Mouse (Mus musculus) midbrain, postnatal 0 days (tissue): ENCODE results near the gene Cep128. TPM values are rescaled to one million over a fixed set of nuclear protein-coding genes. Genes with fewer than 3 reads are reported as not detected.

Experiments used
- ATAC-seq: fragments of 200-750 bp; cut with Nextera tagmentation; 2 replicates; pipeline ENCODE4 v1.8.0; 2017; ENCODE audit warnings: moderate number of reproducible peaks, mild to moderate bottlenecking, moderate TSS enrichment, moderate library complexity; ENCODE audit not compliant: low FRiP score
- DNase-seq: peaks from one replicate; pipeline ENCODE4 v3.0.0-alpha.2; 2015; ENCODE audit warnings: low spot score
- H3K27ac ChIP-seq: fragments of 300-500 bp; sonication (generic); 2 replicates; pipeline ENCODE4 v1.5.1; 2014; ENCODE audit warnings: low read depth, mild to moderate bottlenecking, low read length, mixed read lengths
- H3K27me3 ChIP-seq: fragments of 300-500 bp; sonication (generic); 2 replicates; pipeline ENCODE4 v1.6.1; 2014; ENCODE audit warnings: low read length, control low read depth, mixed read lengths; ENCODE audit not compliant: insufficient read depth
- H3K36me3 ChIP-seq: fragments of 300-500 bp; sonication (generic); 2 replicates; pipeline ENCODE4 v1.6.1; 2014; ENCODE audit warnings: low read length, control low read depth, mixed read lengths; ENCODE audit not compliant: insufficient read depth
- H3K4me1 ChIP-seq: fragments of 300-500 bp; sonication (generic); 2 replicates; pipeline ENCODE4 v1.6.1; 2014; ENCODE audit warnings: mild to moderate bottlenecking, control low read depth, antibody characterized with exemption, low read length, mixed read lengths; ENCODE audit not compliant: insufficient read depth
- H3K4me2 ChIP-seq: fragments of 300-500 bp; sonication (generic); 2 replicates; pipeline ENCODE4 v1.6.1; 2014; ENCODE audit warnings: low read depth, mild to moderate bottlenecking, low read length, mixed read lengths; ENCODE audit not compliant: poor library complexity, severe bottlenecking
- H3K4me3 ChIP-seq: fragments of 300-500 bp; sonication (generic); 2 replicates; pipeline ENCODE4 v1.5.1; 2014; ENCODE audit warnings: low read depth, mild to moderate bottlenecking, low read length, moderate library complexity
- H3K9ac ChIP-seq: fragments of 300-500 bp; sonication (generic); replicated peaks from 2 replicates; pipeline ENCODE4 v1.6.1; 2014; ENCODE audit warnings: mild to moderate bottlenecking, low read length, moderate library complexity, mixed read lengths; ENCODE audit not compliant: poor library complexity, severe bottlenecking
- H3K9me3 ChIP-seq: fragments of 300-500 bp; sonication (generic); 2 replicates; pipeline ENCODE4 v1.6.1; 2016; ENCODE audit warnings: low read length, control low read depth
- CTCF ChIP-seq: IDR thresholded peaks from 2 replicates; pipeline ENCODE4 v1.5.1; 2016; ENCODE audit warnings: antibody characterized with exemption, mild to moderate bottlenecking
- WGBS: fragments of 180-500 bp; shearing (Covaris S2); extraction: QIAGEN DNeasy Blood & Tissue Kit; methylation state at CpG from one replicate; pipeline ENCODE4 v1.1.7; 2014; 5-methylcytosine and 5-hydroxymethylcytosine counted together
- polyA plus RNA-seq: library from polyadenylated mRNA; unstranded; fragments of >200 nt; fragmentation: Nextera tagmentation; extraction: Ambion mirVana; gene quantifications from 2 replicates; pipeline ENCODE4 v1.2.1, GENCODE M21; 2015
- total RNA-seq: library from RNA; depleted of rRNA; stranded (reverse); fragments of >200 nt; gene quantifications from 2 replicates; pipeline ENCODE4 v1.2.3, GENCODE M21; 2014; rRNA removed

The Cep128 gene
- total RNA-seq, result 8.4 and 11.4 TPM in 2 replicates
- 3.0 and 3.3 TPM in 2 replicates for polyA plus RNA-seq

- H3K4me2 ChIP-seq, result peak within 1 kb of the TSS; percentile 96
- 2% methylated on average over 27 of the region's 27 CpGs for WGBS
These were observed at the start of gene Cep128, which contains the start of gene Tshr for GRCm38 (mm10) chr12:91384281-91385017. Gene Cep128 (minus strand): TSS chr12:91384409. Gene Tshr (plus strand): TSS chr12:91384563.

GRCm38 (mm10) chr12:91427129-91427528 is 42.9 kb upstream of the Cep128 start:
- no peak overlapping the region for H3K4me3 ChIP-seq
- no peaks in the 10 kb centered on the region for H3K9me3 ChIP-seq
- H3K9ac ChIP-seq, result no peak overlapping the region
- ATAC-seq (no peak), DNase-seq (no peak)
- H3K27me3 ChIP-seq, result no peaks in the 10 kb centered on the region
- TF ChIP-seq CTCF, result no peak
- H3K36me3 ChIP-seq, result no peaks in the 10 kb centered on the region
- H3K4me1 ChIP-seq, result no peaks in the 10 kb centered on the region
- 68% methylated on average over 2 of the region's 2 CpGs for WGBS
- no peak overlapping the region for H3K4me2 ChIP-seq
- no peak overlapping the region for H3K27ac ChIP-seq

More at GRCm38 (mm10) chr12:91384281-91385017, at the start of gene Cep128, which contains the start of gene Tshr:
- Histone ChIP-seq H3K36me3 (no peaks in the 10 kb centered on the region), H3K9ac (peak within 1 kb of the TSS; percentile 50), H3K4me1 (peaks cover 3% of the 10 kb centered on the region; the same call in 1 of the 2 replicates), H3K4me3 (peak within 1 kb of the TSS; percentile 61), H3K27me3 (no peaks in the 10 kb centered on the region), H3K9me3 (no peaks in the 10 kb centered on the region), H3K27ac (no peak within 1 kb of the TSS)
- no peak for TF ChIP-seq CTCF
- peak; percentile 97 for DNase-seq
- peak; percentile 100 for ATAC-seq

GRCm38 (mm10) chr12:91426499-91426898 is 42.3 kb upstream of the Cep128 start:
- no peaks in the 10 kb centered on the region for H3K36me3 ChIP-seq
- no peak overlapping the region for H3K4me2 ChIP-seq
- no peak for ATAC-seq
- H3K27me3 ChIP-seq, result no peaks in the 10 kb centered on the region
- 23% methylated on average over 4 of the region's 4 CpGs for WGBS
- no peak for DNase-seq
- H3K9me3 ChIP-seq, result no peaks in the 10 kb centered on the region
- no peak overlapping the region for H3K4me3 ChIP-seq
- no peak for TF ChIP-seq CTCF
- no peaks in the 10 kb centered on the region for H3K4me1 ChIP-seq
- H3K9ac ChIP-seq, result no peak overlapping the region
- no peak overlapping the region for H3K27ac ChIP-seq

- 68% methylated on average over 11 of the region's 11 CpGs for WGBS
- ATAC-seq, result no peak
These were observed 39.1 kb upstream of the Cep128 start for GRCm38 (mm10) chr12:91423125-91423820.

GRCm38 (mm10) chr12:91421272-91421671 is 37.1 kb upstream of the Cep128 start:
- WGBS, result 36% methylated on average over 9 of the region's 9 CpGs

More at GRCm38 (mm10) chr12:91423125-91423820, 39.1 kb upstream of the Cep128 start:
- H3K27me3 ChIP-seq, result no peaks in the 10 kb centered on the region
- H3K9me3 ChIP-seq, result no peaks in the 10 kb centered on the region
- peak; percentile 44 for DNase-seq
- H3K9ac ChIP-seq, result no peak overlapping the region
- H3K36me3 ChIP-seq, result no peaks in the 10 kb centered on the region
- H3K4me1 ChIP-seq, result no peaks in the 10 kb centered on the region
- no peak overlapping the region for H3K27ac ChIP-seq
- TF ChIP-seq CTCF, result peak; percentile 72
- no peak overlapping the region for H3K4me2 ChIP-seq
- H3K4me3 ChIP-seq, result no peak overlapping the region

GRCm38 (mm10) chr12:91418791-91419190 is 34.6 kb upstream of the Cep128 start:
- no peak overlapping the region for H3K27ac ChIP-seq
- no peak overlapping the region for H3K4me2 ChIP-seq
- no peaks in the 10 kb centered on the region for H3K4me1 ChIP-seq
- H3K9me3 ChIP-seq, result no peaks in the 10 kb centered on the region
- peak; percentile 68 for TF ChIP-seq CTCF
- H3K4me3 ChIP-seq, result no peak overlapping the region
- no peak overlapping the region for H3K9ac ChIP-seq
- ATAC-seq, result no peak
- 52% methylated on average over 7 of the region's 7 CpGs for WGBS
- H3K27me3 ChIP-seq, result no peaks in the 10 kb centered on the region
- H3K36me3 ChIP-seq, result no peaks in the 10 kb centered on the region
- peak; percentile 46 for DNase-seq

More at GRCm38 (mm10) chr12:91421272-91421671, 37.1 kb upstream of the Cep128 start:
- no peaks in the 10 kb centered on the region for H3K4me1 ChIP-seq
- no peaks in the 10 kb centered on the region for H3K36me3 ChIP-seq
- peak; percentile 22 for DNase-seq
- no peak overlapping the region for H3K4me2 ChIP-seq
- no peak overlapping the region for H3K9ac ChIP-seq
- H3K4me3 ChIP-seq, result no peak overlapping the region
- ATAC-seq, result no peak
- TF ChIP-seq CTCF, result no peak
- H3K27me3 ChIP-seq, result no peaks in the 10 kb centered on the region
- no peak overlapping the region for H3K27ac ChIP-seq
- H3K9me3 ChIP-seq, result no peaks in the 10 kb centered on the region
